Mouse (Mus musculus): Measurements from ENCODE around the gene Usp25.

GRCm38 (mm10) chr16:76983696-76984095 is 29.8 kb upstream of the Usp25 start:
- TF ChIP-seq CTCF (IDR thresholded peaks at IDR 0.05; ENCODE audit: low read depth) (no peak), EP300 (IDR thresholded peaks at IDR 0.05; ENCODE audit: low read depth) (no peak)
